Mouse (Mus musculus) brain, embryonic 18.5 days (tissue): ENCODE measurements around the gene Creb5.

ENCODE experiments used
- DNase-seq: peaks from one replicate; pipeline ENCODE4 v3.0.0-alpha.2; 2012; ENCODE audit warnings: low read depth, low spot score

The Creb5 gene

DNA sequence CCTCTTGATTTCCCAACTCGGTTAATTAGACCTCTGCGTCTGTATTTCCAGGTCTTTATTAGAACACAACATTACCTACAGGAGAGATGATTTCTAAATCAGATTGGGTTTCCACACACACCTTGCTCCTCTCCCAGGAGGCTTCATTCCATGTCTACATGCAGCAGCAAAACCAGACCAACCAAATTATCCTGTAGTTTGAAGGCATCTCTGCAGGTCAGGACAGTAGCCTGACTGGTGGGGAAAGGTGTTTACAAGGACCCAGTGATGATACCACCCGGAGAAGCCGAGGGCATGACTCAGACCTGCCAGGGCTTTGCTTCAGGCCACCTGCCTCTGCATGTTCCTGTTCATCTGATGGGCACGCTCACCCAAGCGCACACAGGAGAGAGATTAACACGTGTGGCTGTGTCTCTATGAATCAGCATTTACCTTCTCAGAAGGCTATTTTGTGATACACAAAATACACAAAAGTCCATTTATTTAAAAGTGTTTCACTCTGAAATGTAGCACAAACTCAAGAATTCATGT is 355.8 kb downstream of the Creb5 start:
- no peak for DNase-seq

DNA sequence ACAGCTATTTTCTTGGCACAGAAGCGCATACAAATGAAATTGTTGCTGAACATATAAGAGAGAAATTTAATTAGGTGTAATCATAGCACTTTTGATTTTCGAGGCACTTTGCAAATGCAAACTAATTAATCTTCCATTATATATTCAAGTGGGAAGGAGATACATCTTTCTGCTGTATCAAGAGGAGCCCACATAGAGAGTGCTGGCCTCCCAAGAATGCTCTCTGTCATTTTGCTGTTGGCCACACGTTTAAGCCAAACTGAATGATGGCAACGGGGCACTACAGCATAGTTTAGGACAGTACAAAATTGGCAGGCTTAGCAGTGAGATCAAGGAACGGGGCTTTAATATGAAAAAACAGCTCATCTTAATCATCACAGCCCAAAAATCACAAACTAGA is 356.4 kb downstream of the Creb5 start:
- no peak for DNase-seq

DNA sequence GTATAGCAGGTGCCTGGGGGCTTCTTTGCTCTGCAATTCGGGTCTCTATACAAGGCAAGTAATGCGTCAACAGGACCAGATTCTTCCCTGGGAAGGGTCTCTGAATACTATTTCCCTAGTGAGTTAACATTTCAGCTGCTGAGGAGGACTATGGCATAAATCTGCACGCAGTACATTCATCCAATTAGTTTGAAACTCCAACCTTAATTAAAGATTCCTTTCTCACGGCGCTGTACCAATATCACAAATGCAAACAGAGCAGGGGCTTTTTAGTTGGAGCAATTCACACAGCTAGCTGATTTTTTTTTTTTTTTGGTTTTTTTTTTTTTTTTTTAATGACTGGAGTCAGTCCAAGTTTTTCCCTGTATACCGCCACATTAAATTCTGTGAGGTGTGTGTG is 357.0 kb downstream of the Creb5 start:
- no peak for DNase-seq

DNA sequence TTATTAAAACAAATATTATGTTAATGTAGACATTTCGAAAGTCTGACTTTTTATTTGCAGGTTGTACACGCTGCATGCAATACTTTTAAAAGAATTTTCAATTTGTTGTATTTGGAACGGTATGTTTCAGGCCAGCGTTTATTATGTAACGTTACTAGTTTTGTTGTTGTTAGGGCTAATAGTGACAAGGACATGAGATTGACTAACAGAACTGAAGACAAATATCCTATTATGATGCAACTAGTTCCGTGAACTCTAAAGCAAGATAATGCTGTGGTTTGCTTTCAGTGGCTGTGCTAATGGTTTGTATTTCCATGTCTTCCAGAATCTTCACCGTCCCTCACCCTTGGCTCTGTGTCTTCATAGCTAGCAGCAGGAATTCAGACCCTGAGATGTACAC is 357.9 kb downstream of the Creb5 start:
- DNase-seq, result no peak

DNA sequence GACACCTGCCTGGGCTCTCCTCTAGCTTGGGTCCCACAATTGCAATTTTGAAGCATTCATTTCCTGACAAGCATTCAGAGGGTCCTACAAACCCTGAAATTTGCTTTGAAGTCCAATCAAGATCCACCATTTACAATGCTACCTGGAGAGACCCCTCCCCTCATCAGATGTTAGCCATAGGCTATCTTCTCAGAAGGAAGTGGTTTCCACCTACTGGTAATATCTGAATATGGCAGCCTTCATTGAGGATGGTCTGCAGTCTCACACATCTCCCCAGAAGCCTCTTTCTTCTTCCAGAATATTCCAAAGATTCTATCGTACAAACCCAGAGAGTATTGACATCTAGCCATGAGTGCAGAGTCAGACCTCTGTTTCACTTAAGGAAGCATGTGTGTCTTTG is 362.7 kb downstream of the Creb5 start:
- DNase-seq, result no peak

DNA sequence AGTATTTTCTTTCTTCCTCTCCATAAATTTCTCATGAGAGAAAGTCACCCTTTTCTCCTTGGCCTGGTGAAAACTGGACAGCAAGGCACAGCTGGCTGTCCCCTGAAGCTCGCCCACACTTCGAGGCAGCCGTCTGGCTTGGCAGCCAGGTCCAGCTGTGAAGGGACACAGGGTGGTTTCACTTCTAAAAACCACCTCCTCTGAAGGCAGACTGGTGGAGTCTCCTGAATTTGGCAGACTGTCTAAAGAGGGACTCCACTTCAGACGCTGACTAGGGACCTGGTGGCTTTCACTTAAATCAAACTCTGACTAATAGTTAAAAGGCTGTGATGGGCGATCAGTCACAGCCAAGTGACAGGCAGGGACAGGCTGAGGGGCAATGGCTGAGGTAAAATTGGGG is 365.6 kb downstream of the Creb5 start:
- DNase-seq, result no peak

DNA sequence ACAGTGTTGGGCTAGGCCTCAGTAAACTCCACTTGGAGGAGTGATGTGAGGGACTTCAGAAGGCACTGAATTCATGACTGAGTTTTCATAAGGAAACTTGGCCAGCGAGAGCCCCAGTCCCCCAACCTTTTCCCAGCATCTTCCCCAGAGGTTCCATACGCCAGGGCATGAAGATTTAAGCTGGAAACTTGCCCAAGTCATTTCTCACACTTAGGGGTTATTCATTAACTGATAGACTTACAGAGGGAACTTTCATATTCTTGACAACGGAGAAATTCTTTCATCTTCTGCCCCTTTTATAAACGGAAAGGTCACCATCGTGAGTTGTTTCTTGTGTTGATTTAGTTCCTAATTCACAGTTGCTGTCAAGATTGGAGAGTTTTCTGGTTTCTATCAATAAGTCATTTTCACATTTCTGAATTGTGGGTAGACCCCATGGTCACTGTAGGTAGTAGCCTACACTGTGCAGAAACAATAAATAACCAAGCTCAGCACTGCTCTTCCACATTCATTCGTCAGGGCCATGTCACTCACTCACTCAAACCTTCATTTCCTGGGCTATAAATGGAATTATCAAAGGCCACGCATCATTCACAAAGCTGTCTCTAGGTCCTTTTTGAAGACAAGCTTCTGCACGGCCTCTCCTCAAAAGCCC is 366.8 kb downstream of the Creb5 start:
- DNase-seq, result no peak

DNA sequence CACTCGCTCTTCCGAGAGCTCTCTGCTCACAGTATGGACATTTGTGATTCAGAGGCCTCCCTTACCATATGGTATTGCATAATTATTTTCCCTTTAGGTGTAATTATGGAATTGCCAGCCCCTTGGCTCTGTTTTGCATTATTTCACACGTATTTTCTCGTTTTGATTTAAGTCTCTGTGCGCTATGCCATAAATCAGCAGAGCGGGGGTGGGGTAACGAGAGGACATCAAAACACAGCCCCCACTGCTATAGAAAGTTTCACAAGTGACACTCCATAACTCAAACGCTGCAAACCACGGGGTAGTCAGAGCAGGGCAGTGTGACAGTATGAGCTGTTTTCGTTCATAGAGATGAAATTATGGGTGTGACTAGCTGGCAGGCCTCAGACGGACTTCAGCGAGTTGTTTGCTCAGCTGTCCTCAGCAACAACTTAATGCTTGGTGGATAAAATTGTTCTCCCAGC is 367.3 kb downstream of the Creb5 start:
- no peak for DNase-seq

DNA sequence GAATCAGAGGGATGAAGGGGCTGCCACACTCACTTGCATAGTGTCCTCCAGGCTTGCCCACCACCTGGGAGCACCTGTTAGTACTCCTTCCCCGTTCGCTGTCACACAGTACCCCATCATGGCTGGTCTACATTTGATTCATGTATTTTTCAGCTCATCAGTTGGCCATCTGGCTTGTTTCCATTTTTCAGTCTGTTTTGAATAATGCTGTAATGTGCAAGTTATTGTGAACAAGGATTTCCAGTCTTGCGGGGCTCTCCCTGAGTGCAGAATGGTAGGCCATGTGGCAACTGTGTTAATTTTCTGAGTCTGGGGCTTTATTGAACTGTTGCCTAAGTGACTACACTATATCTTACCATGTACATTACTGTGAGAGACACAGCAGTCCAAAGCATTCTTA is 369.4 kb downstream of the Creb5 start:
- no peak for DNase-seq

DNA sequence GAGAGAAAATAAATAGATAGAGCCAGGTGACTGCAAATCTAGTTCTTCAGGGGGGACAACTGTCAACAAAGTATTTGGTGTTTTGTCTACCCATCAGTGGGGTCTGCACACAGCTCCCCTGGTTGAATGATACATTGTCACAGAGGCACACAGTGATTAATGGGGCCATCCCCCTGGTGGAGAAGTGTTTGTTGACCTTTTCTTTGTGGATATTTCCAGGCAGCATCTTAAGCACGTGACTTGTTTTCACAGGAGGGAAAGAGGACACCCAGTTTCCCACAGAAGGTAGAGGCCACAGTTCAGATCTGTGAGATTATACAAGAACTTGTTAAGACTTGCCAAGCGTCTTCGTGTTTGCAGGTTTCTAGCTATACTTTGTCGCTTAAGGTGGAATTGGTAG is 370.4 kb downstream of the Creb5 start:
- DNase-seq, result no peak

DNA sequence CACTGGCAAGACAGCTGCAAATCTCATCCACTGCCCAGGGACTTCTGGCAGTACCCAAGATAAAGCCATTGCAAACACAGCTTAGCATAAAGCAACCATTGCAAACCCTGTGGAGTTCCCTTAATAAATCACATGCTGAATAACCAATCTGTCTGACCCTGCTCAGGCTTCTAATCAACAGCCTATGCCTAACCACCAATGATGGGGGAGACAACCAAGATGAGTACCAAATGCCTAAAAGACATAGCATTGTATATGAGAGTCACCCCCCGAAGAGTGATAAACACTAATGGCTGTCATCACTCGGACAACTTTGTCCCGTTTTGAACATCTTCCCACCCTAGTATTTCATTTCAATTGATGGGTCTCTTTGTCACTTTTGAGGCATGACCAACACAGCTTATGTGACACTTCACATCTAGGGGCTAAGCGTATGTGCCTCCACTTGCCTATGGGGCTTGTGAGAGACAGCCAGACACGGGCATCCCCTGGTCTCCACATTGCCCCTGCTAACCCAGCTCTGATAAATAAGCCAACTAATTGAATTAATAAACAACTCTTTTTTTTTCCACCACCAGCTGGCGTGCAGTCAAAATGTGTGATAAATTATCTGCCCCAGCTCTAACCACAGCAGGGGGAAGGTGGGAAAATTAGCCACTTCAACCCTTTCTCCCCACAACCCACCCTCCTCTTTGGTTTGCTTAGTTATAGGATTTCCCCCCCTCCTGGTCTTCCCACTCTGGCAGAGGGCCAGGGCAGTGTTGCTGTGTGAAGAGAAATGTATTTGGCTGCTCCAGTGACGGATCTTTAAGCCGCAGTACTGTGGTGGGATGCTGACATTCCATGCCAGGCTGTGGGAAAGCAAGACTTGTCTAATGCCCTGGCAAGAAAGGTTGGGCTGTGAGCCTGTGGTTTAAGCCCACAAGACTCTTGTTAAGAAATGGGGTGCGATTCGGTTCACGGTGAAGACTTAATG is 376.1 kb downstream of the Creb5 start:
- no peak for DNase-seq

DNA sequence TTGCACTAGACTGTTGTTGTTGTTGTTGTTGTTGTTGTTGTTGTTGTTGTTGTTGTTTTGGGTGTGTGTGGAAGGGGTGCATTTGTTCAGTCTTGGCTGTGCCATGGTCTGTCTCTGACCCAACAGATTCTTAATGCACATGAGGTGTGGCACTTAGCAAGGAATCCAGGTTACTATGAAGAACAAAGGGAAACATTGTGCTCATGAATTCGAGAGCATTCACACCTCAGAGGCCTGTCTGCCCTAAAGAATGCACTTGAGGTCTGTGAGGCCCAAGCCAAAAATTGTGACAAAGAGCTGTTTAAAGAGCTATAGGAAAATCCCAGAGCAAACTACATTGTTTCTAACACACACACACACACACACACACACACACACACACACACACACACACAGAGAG is 377.7 kb downstream of the Creb5 start:
- no peak for DNase-seq

DNA sequence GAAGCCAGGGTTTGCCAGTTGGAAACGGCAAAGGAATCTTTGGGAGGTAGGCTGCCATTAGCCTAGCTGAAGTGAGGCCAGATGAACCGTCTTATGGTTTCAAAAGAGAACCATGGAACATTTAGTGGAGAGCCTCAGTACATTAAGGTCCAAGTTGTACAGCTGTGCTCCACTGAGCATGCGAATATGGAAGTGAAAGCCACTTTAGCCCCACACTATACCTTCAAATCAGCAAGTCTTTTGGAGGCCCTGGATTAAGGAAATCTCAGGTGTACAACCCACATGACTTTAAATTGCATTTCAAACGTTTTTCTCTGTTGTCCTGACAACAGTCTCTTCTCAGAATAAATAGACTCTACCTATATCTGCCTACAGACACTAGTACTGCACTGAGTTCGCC is 379.4 kb downstream of the Creb5 start:
- no peak for DNase-seq

DNA sequence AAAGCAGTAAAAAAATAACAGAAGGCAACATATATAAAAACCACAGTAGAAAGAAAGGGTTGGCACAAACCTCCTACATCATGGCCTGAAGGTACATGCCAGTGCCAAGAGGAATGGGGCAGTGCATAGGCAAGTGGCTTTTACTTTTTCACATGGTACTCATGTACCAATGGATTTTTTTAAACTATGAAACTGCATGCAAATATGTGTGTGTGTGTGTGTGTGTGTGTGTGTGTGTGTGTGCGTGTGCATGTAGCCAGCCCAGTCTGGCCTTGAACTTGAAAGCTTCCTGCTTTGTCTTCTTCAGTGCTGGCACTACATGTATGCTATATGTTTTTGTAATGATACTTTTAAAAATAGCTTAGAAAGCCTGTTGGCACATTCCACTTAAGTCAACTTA is 391.2 kb downstream of the Creb5 start:
- DNase-seq, result no peak

DNA sequence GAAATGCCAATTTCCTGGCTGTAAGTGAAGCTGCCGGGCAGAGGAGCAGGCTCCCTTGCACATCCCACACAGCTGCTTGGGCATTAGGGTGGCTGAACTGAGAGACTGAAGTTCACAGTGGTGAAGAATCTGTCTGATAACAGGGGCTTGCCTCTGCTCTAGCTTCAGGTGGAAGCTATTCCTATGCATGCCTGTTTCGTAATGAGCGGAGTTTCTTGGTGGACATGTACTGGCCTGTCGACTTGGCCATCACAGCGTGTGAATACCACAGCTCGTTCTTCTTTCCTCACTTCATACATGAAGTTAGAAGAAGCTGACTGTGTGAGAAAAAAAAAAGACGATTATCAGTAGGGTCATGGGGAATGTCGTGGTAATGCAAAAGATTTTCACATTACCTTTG is 393.0 kb downstream of the Creb5 start:
- DNase-seq, result no peak

DNA sequence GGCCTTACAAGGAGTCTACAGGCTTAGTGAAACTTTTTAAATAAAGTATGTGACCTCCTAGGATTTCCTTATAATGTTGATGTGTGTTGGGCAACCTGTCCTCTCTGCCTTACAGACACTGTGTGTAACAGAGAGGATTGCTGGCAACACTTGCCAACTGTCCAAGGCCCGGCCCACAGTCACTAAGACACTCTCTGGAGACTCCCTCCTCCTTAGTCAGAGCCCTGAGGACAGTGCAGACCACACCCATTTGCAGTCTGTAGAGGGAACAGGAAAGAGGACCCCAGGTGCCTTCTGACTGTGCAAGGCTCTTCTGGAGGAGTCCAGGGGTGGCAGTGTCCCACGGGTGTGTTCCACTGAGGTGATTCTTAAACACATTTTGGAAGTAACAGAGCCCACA is 397.3 kb downstream of the Creb5 start:
- DNase-seq, result no peak

DNA sequence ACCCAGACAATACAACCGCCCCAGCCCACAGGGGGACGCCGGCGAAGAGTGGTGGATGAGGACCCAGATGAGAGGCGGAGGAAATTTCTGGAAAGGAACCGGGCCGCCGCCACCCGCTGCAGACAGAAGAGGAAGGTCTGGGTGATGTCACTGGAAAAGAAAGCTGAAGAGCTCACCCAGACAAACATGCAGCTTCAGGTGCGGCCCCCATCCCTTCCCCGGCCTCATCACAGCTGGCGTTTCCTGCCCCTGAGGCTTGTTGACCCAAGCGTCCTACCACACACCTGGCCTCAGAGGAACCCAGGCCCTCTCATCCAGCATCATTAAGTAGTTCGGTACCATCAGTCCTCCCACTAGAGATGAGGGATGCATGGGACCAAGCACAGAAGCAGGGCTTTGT is 398.3 kb downstream of the Creb5 start:
- no peak for DNase-seq

DNA sequence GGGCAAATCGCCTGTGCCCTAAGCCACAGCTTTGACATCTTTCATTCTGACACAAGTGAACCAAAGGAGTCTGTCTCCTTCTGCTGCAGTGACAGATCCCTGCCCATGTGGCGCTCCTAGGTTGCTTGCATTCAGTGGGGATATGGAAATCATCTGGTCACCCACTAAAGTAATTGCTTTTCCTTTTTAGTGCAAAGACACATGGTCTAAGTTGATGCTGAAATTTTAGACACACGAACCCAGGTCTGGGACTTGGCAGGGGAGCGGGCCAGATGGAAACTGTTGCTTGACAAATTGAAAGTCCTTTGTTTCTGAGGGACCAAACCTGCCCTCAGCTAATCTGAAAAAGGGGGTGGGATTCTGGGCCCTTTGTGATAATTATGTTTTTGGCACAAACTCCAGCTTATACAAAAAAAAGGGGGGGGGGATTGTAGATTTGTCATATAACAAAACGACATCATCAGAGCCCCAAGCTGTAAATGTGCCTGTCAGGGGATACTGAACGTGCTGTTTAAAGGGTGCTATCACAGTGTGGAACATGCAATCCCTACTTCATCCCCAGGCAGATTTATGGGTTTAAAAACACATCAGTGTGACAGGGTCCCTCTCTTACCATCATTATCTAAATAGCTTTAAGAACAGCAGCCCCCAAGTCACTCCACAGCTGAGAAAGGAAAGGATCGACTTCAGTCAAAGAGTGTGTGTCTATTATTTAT is 401.9 kb downstream of the Creb5 start:
- no peak for DNase-seq

DNA sequence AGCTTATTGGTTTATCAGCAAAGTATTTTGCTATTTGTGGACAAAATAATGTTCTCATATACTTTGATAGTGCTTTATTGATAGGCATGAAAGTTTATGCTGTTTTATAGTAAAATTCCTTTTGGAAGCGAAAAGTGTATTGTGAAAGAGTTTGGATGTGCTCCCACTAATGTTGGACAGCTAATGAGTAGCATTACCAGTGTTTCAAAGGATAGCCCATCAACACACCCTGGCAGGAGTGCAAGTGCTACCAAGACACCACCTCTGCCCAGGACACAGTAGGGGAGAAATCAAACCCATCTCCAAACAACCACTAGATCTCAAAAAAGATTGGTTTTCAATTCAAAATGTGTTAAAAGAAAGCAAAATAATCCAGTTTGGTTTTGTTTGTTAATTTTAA is 403.9 kb downstream of the Creb5 start:
- DNase-seq, result no peak

DNA sequence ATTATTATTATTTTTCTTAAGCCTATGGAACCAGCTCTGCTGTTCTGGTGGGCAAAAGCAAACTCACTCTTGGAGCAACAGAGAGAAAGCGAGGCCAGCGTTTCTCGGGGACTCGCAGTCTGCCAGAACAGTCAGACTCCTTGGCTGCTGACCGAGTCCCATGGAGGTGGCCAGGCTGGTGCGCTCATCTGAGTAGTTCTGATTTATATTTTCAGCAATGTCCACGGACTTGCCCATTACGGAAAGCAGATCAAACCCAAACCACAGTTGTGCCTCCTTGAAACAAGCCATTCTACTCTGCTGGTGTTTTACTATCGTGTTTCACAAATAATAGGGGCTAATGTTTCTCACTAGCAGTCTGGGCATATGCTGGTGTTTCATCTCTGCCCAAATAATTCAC is 408.1 kb downstream of the Creb5 start:
- DNase-seq, result no peak

DNA sequence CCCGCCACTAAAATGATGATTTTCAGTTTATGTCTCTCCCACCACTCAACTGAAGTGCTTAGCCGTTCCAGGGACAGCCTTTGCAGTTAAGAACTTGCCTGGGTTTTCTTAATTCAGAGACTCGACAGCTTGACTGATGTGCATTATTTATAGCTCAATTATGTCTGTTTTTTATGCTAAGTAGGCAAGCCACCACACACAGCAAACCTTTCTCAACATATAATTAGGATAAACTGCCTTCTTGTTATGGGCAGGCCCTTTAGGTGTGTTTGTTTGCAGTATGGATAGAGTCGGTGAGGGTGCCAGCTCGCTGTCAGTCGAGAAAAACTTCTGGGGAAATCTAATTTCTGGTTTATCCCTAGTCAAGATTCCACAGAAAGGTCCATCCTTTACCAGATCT is 409.4 kb downstream of the Creb5 start:
- no peak for DNase-seq

DNA sequence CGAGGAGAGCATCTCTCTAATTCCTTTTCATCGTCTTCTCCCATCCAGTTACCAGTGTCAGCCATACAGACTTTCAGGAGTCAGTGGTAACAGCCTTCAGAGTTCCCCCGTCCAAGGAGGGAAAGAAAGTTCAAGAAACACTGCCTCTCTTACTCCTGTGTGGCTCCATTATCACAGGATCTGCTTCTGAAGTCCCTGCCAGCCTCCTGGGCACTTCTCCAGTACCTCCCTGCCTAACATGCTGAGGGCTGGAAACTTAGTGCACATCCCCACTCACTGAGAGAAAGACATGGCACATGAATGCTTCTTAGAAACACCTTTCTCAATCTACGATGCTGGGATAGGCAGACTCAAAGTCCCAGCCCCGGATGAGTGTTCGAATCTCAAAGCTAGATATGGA is 409.9 kb downstream of the Creb5 start:
- DNase-seq, result no peak
